Mouse (Mus musculus) ES-Bruce4 (cell line): Measurements from ENCODE around the gene Mrtfb. TPM values are rescaled to one million over a fixed set of nuclear protein-coding genes. Genes with fewer than 3 reads are reported as not detected.
"Not testable (repeated sequence)": the region's sequence is repeated elsewhere in the genome, so short reads cannot be mapped to it uniquely, and the experiment has no call there.

Source experiments
- H3K27ac ChIP-seq: 2 replicates; pipeline ENCODE4 v1.5.1; 2012; ENCODE audit warnings: low read length, inconsistent platforms; ENCODE audit not compliant: insufficient read depth
- H3K27me3 ChIP-seq: 2 replicates; pipeline ENCODE4 v1.6.1; 2012; ENCODE audit warnings: mild to moderate bottlenecking, low read length, inconsistent platforms; ENCODE audit not compliant: control insufficient read depth, poor library complexity, insufficient read depth, severe bottlenecking
- H3K36me3 ChIP-seq: 2 replicates; pipeline ENCODE4 v1.6.1; 2012; ENCODE audit warnings: inconsistent platforms, mild to moderate bottlenecking, low read length, moderate library complexity; ENCODE audit not compliant: control insufficient read depth, poor library complexity, insufficient read depth, severe bottlenecking
- H3K4me1 ChIP-seq: one replicate; pipeline ENCODE4 v1.8.1; 2011; ENCODE audit warnings: low read length; ENCODE audit not compliant: control insufficient read depth, insufficient read depth
- H3K4me3 ChIP-seq: 2 replicates; pipeline ENCODE4 v1.5.1; 2011; ENCODE audit warnings: low read depth, mild to moderate bottlenecking, low read length
- H3K9ac ChIP-seq: 2 replicates; pipeline ENCODE4 v1.6.1; 2012; ENCODE audit warnings: low read depth, mild to moderate bottlenecking, inconsistent platforms; ENCODE audit not compliant: poor library complexity, severe bottlenecking
- H3K9me3 ChIP-seq: replicated peaks from 2 replicates; pipeline ENCODE4 v1.6.1; 2012; ENCODE audit warnings: mild to moderate bottlenecking, low read length, inconsistent platforms; ENCODE audit not compliant: control insufficient read depth, poor library complexity, insufficient read depth, severe bottlenecking
- CTCF ChIP-seq: IDR thresholded peaks from one replicate; pipeline ENCODE4 v1.8.1; 2011; ENCODE audit warnings: low read depth, low read length
- EP300 ChIP-seq: IDR thresholded peaks from 2 replicates; pipeline ENCODE4 v1.6.1; 2011; ENCODE audit warnings: low read depth, low read length; ENCODE audit not compliant: insufficient read depth
- POLR2A ChIP-seq: IDR thresholded peaks from one replicate; pipeline ENCODE4 v1.8.1; 2011; ENCODE audit warnings: low read length; ENCODE audit not compliant: insufficient read depth
- polyA plus RNA-seq: library from polyadenylated mRNA; stranded (reverse); fragments of >200 nt; gene quantifications from 2 replicates; pipeline ENCODE4 v1.2.4, GENCODE M21; 2011; ENCODE audit warnings: low read depth; ENCODE audit not compliant: missing spikeins, insufficient read depth, insufficient read length

The Mrtfb gene
- polyA plus RNA-seq, 1 experiment = 20.7 TPM

GRCm38 (mm10) chr16:13266312-13266711 is 10.0 kb downstream of the Mrtfb start:
- no peaks in the 10 kb centered on the region for H3K27me3 ChIP-seq
- TF ChIP-seq EP300 (no peak), POLR2A (no peak), CTCF (no peak)
- no peak overlapping the region for H3K4me3 ChIP-seq
- no peaks in the 10 kb centered on the region for H3K4me1 ChIP-seq
- no peaks in the 10 kb centered on the region for H3K36me3 ChIP-seq
- no peak overlapping the region for H3K9ac ChIP-seq
- H3K9me3 ChIP-seq = peaks cover 3% of the 10 kb centered on the region; the same call in 1 of the 2 replicates
- no peak overlapping the region for H3K27ac ChIP-seq

- TF ChIP-seq CTCF = no peak
- no peak for TF ChIP-seq POLR2A
- TF ChIP-seq EP300 = no peak
- Histone ChIP-seq H3K4me3 (no peak overlapping the region), H3K27me3 (no peaks in the 10 kb centered on the region), H3K9ac (no peak overlapping the region), H3K9me3 (peaks cover 3% of the 10 kb centered on the region; the same call in 1 of the 2 replicates), H3K36me3 (no peaks in the 10 kb centered on the region), H3K4me1 (no peaks in the 10 kb centered on the region), H3K27ac (no peak overlapping the region)
Observed at GRCm38 (mm10) chr16:13267350-13267904, 11.1 kb downstream of the Mrtfb start.

- Histone ChIP-seq H3K27ac (no peak overlapping the region), H3K9me3 (peaks cover 3% of the 10 kb centered on the region; the same call in 1 of the 2 replicates), H3K4me1 (no peaks in the 10 kb centered on the region), H3K9ac (no peak overlapping the region), H3K36me3 (no peaks in the 10 kb centered on the region), H3K27me3 (no peaks in the 10 kb centered on the region), H3K4me3 (no peak overlapping the region)
- no peak for TF ChIP-seq EP300
- no peak for TF ChIP-seq POLR2A
- TF ChIP-seq CTCF = no peak
Observed at GRCm38 (mm10) chr16:13269426-13269825, 13.1 kb downstream of the Mrtfb start.

GRCm38 (mm10) chr16:13276258-13276657 is 20.0 kb downstream of the Mrtfb start:
- H3K27ac ChIP-seq = no peak overlapping the region
- no peaks in the 10 kb centered on the region; the same call in 1 of the 2 replicates for H3K9me3 ChIP-seq
- H3K9ac ChIP-seq = no peak overlapping the region
- H3K4me1 ChIP-seq = no peaks in the 10 kb centered on the region
- H3K4me3 ChIP-seq = no peak overlapping the region
- no peaks in the 10 kb centered on the region for H3K27me3 ChIP-seq
- no peak for TF ChIP-seq EP300
- no peak for TF ChIP-seq POLR2A
- no peak for TF ChIP-seq CTCF
- H3K36me3 ChIP-seq = no peaks in the 10 kb centered on the region

GRCm38 (mm10) chr16:13276709-13277399 is 20.6 kb downstream of the Mrtfb start:
- TF ChIP-seq POLR2A (no peak), EP300 (no peak), CTCF (no peak)
- no peak overlapping the region for H3K27ac ChIP-seq
- no peak overlapping the region for H3K4me3 ChIP-seq
- H3K9ac ChIP-seq = no peak overlapping the region
- no peaks in the 10 kb centered on the region for H3K36me3 ChIP-seq
- H3K27me3 ChIP-seq = no peaks in the 10 kb centered on the region
- H3K4me1 ChIP-seq = no peaks in the 10 kb centered on the region
- no peaks in the 10 kb centered on the region for H3K9me3 ChIP-seq

- not testable (repeated sequence) for H3K4me3 ChIP-seq, H3K36me3 ChIP-seq, H3K4me1 ChIP-seq, H3K27ac ChIP-seq, H3K27me3 ChIP-seq, H3K9me3 ChIP-seq, H3K9ac ChIP-seq
Observed at GRCm38 (mm10) chr16:13286425-13286824, 30.1 kb downstream of the Mrtfb start.
